Mouse (Mus musculus) Muller cell, postnatal 12 days (primary cell): ENCODE measurements around the gene Nat8f1.
"Not testable (repeated sequence)": the region's sequence is repeated elsewhere in the genome, so short reads cannot be mapped to it uniquely, and the experiment has no call there.

Experiments used
- DNase-seq: peaks from one replicate; pipeline ENCODE4 v3.0.0-alpha.2; 2015; ENCODE audit errors: inconsistent ontology term

Nat8f1 gene

DNA sequence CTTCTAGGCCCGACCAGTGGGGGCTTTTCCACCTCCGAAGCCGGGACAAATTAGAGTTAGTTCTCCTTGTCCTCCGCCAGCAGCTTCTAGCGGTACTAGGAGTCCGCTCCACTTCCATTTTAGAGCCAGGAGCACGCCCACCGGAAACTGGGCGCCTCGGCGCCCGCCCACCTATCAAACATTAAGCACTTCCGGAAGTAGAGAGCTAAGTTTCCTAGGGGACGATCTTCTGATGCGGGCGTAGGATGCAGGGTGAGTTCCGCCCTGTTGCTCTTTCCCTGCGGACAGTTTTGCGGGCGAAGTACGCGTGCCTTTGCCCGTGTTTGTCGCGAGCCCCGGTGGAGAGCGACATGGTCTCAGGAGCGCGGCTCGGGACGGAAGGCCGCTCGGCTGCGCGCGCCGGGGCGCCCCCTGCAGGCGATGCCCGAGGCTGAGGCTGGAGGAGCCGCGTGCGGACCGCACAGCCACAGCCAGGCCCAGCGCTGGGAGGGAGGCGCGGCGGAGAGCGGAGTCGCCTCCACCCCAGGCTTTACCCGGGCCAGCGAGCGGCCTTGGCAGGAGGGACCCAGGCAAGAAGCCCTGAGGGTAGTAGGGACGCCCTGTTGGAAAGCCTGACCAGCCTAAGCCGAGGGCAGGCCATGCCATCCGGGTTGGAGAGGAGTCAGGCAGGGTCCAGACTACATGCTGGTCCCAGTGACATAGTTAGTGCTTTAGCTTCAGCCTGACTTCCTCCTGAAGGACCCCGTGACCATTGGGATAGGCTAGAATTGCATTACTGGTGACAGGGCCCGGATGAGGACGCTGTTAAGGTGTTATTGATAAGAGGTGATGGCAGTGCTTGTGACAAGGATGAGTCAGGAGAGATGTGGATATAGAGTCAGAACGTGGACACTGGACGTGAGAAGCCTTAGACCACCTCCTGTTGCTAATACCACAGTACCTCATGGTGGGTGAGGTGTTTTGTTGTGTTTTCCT lies at the start of gene Nat8f1:
TSS of gene Nat8f1 (minus strand) at position 149 of the 975 bp plus-strand sequence.
- DNase-seq: peak; percentile 95

- peak; percentile 93 for DNase-seq
Measured at GRCm38 (mm10) chr6:85961101-85962091, 45.9 kb upstream of the Nat8f1 start, which contains the start of gene Dusp11. Gene Dusp11, minus strand, starts transcription at chr6:85961667.

GRCm38 (mm10) chr6:85957581-85957980 lies 42.1 kb upstream of the Nat8f1 start:
- no peak for DNase-seq

- no peak for DNase-seq
Measured at GRCm38 (mm10) chr6:85948549-85948948, 33.1 kb upstream of the Nat8f1 start.

DNA sequence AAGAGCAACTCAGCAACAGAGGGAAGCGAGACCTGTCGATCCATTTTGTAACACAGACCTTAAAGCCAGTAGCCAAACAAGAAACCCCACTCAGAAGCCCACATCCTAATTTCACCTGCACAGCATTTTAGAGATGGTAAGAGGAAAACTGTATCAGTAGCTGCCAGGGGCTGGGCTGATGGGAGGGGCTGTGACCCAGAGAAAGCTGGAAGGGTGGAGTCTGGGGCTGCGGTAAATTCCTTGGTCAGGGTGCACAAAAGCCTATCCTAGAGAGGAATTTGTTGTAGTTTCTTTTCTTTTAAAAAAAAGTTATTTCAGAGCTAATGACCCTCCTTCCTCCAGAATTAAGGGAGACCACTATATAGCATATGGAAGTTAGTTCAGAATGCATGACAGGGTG lies 27.0 kb upstream of the Nat8f1 start:
- DNase-seq: no peak

DNA sequence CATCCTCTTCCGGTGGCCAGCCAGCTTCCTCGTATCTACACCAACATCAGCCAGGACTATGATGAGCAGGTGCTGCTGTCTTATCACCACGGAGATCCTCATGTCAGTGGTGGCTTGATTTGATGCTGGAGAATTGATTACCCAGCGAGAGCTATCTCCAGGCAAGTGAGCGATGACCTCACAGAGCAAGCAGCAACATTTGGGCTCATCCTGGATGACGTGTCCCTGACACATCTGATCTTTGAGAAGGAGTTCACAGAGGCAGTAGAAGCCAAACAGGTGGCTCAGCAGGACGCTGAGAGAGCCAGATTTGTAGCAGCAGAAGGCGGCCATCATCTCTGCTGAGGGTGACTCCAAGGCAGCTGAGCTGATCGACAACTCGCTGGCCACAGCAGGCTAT lies 23.2 kb upstream of the Nat8f1 start:
- DNase-seq: no peak

DNA sequence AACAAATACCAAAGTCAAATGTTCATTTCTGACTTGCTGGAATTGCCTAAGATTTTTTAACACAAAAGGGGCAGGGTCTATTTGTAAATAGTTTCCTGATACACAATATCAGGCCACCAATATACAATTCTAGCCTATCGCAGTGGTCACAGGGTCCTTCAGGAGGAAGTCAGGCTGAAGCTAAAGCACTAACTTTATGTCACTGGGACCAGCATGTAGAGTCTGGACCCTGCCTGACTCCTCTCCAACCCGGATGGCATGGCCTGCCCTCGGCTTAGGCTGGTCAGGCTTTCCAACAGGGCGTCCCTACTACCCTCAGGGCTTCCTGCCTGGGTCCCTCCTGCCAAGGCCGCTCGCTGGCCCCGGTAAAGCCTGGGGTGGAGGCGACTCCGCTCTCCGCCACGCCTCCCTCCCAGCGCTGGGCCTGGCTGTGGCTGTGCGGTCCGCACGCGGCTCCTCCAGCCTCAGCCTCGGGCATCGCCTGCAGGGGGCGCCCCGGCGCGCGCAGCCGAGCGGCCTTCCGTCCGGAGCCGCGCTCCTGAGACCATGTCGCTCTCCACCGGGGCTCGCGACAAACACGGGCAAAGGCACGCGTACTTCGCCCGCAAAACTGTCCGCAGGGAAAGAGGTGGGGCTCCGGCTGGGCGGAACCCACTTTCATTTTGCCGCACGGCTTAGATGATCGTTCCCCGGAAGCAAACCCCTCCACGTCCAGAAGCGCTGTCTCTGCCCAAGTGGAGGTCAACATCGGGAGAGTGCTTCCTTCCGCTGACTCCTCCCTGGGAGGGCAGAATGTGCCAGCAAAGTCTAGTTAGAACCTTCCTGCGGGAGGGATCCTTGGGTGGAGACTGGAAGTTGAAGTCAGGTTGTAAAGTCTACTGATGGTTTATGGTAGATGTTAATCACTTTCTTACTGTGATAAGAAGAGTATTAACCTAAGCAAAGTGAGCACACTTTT lies 21.3 kb upstream of the Nat8f1 start:
- DNase-seq: peak; percentile 89

GRCm38 (mm10) chr6:85935646-85936045 lies 20.2 kb upstream of the Nat8f1 start:
- DNase-seq: no peak

DNA sequence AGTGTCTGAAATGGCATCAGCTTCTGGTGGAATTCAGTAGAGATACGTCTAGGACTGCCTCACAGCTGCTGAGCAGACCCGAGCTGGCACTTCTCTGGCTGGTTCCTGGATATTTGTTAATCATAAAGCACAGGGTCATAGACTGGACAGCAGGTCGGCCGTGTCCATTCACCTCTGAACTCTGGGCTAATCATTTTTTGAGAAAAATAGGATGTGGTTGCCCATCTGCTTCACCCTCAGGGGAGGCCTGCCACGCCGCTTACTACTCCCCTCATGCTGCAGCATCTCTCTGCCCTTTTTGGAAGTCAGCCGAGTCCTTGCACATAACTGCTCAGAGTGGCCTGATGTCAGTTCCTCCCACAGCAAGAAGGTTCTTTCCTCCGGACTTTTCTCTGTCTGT lies 18.6 kb upstream of the Nat8f1 start:
- DNase-seq: no peak

DNA sequence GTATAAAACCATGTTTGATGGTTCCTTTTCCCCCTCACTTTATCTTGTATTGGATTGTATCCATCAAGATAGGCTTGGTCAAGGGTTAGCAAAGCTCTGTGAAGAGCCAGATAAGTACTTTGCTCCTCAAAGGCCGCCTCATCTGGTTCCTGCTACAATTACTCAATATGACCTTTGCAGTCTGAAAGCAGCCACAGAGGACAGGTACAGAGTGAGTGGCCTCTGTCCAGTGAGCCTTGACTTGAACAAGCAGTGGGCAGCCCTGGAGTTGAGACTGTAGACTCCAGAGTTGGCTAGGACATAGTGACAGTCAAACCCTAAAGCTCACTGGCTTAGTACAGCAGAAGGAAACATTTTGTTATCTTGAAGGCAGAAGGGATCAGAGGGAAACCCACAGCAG lies 13.8 kb upstream of the Nat8f1 start:
- no peak for DNase-seq

DNA sequence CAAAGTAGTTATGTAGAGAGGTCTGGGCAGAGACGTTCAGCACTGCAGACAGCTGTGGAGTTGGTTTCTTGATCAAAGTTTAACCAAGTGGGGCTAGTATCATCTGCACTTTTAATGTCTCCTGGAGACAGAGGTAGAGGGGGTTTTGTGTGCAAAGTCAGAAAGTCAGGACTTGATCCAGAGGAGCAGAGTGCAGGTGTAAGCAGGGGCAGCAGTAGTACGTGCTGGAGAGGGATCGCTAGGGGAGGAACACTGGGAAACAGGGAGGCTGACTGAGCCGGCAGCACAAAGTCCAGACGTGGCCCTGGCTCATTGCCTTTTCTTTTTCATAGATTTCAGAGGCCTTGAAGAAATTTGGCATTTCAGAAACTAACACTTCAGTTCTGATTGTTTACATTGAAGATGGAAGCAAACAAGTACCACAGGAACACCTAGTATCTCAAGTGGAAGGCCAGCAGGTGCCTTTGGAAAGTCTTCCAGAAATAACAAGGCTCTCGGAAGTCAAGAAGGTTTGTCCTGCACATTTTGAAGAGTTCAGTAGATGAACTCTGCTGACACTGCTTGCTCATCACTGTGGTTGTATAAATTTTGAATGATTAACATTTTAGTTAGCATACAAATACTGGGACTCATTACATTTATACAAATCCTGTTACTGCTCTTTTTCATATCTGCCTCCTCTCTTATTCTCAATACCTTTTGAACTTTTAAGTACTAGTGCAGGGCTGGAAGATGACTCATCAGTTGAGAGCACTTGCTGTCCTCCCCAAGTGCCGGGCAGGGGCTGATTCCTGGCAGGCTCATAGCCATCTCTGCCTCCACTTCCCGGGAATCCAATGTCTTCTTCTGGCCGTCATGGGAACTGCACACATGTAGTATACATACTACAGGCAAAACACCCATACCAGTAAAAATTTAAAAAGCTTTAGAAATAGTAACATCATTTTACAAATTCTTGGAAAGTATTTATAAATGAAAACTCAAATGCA lies 12.3 kb upstream of the Nat8f1 start:
- DNase-seq: no peak

DNA sequence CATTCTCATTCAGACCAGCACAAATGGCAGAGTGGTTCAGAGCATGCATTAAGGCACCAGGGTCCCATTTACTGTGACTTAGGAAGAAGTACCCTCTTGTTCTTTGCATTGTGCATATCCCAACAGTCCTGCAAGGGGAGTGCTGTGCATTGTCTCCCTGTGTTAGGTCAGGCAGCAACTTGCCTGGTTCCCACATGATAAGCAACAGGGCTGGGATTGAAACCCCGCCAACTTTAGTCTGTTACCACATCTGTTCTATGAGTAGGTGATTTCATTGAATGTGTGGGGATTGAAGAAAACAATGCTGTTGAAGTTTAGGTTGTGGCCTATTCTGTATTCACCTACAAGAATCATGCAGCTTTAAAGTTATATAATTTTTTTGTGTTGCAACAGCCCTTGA lies 11.2 kb upstream of the Nat8f1 start:
- DNase-seq: no peak

- DNase-seq: no peak
Measured at GRCm38 (mm10) chr6:85923643-85924042, 8.2 kb upstream of the Nat8f1 start.

- no peak for DNase-seq
Measured at GRCm38 (mm10) chr6:85919401-85919800, 3.9 kb upstream of the Nat8f1 start.

- DNase-seq: not testable (repeated sequence)
Measured at GRCm38 (mm10) chr6:85918341-85918740, 2.9 kb upstream of the Nat8f1 start.

DNA sequence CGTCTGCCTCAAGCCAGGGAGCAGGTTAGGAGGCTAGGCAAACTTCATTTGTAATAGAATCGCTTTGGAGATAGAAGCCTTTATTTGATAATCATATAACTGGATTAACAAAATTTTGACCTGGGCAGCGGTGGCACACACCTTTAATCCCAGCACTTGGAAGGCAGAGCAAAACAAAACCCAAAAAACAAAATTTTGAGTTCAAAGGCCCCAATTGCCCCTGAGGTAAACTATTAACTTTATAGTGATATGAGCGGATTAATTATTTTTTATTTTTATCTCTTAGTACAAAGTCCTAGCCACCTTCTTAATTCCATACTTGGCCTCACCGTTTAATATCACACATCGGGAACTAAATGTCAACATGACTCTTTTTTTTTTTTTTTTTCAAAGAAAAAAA lies 1.1 kb upstream of the Nat8f1 start:
- no peak for DNase-seq

GRCm38 (mm10) chr6:85915141-85915538 lies 347 bp downstream of the Nat8f1 start:
- DNase-seq: no peak

DNA sequence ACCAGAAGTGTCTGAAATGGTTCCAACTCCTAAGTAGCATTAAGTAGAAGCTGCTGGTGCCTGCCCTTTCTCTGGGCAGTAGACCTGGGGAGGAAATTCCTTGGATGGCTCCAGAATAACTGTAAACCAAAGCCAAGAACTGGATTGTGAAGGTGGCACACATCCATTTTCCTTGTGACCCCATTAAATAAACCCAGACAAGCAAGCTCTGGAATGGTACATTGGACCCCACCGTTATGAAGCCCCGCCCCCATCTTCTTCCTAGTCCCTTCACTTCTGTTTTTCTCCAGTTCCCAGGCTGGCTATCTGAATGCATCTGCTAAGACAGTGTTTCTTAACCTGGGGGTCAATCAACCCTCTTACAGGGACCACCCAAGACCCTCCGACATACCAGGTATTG lies 3.9 kb downstream of the Nat8f1 start, which contains the start of gene Tprkb:
TSS of gene Tprkb (plus strand) at position 279 of the 400 bp plus-strand sequence.
- DNase-seq: peak; percentile 68

- DNase-seq: no peak
Measured at GRCm38 (mm10) chr6:85909704-85910103, 5.8 kb downstream of the Nat8f1 start.

- no peak for DNase-seq
Measured at GRCm38 (mm10) chr6:85908341-85908740, 7.1 kb downstream of the Nat8f1 start.
